In genomic region chr6:124260198-124260931, GRCm38 (mm10) we compare ENCODE assay signal across 8 mouse cellular contexts. TPM values are rescaled to one million over a fixed set of nuclear protein-coding genes. Genes with fewer than 3 reads are reported as not detected.
DNase-seq lines count a peak whose midpoint lies in the region; ATAC-seq lines count a peak whose summit lies in the region.

No protein-coding gene starts in this region.

- no peaks in the 10 kb centered on the region for H3K27me3 ChIP-seq in heart, embryonic 11.5 days (ENCODE audit: control insufficient read depth, insufficient read depth, low read length)
- no peaks in the 10 kb centered on the region for H3K27me3 ChIP-seq in kidney, embryonic 15.5 days
- H3K27me3 ChIP-seq in limb, embryonic 15.5 days: no peaks in the 10 kb centered on the region
- no peaks in the 10 kb centered on the region for H3K27me3 ChIP-seq in stomach, embryonic 16.5 days (ENCODE audit: control insufficient read depth, insufficient read depth, low read length)

- no peak overlapping the region for H3K4me2 ChIP-seq in heart, embryonic 11.5 days
- H3K4me2 ChIP-seq in kidney, embryonic 15.5 days: no peak overlapping the region
- no peak overlapping the region for H3K4me2 ChIP-seq in limb, embryonic 15.5 days
- H3K4me2 ChIP-seq in stomach, embryonic 16.5 days (ENCODE audit: low read depth, low read length): no peak overlapping the region

- no peak overlapping the region for H3K9ac ChIP-seq in heart, embryonic 11.5 days (ENCODE audit: low read depth, low read length)
- H3K9ac ChIP-seq in kidney, embryonic 15.5 days: no peak overlapping the region
- no peak overlapping the region for H3K9ac ChIP-seq in limb, embryonic 15.5 days
- H3K9ac ChIP-seq in stomach, embryonic 16.5 days (ENCODE audit: low read length): no peak overlapping the region

- ATAC-seq in heart, embryonic 11.5 days (replicated peaks; ENCODE audit: insufficient number of reproducible peaks, low FRiP score, low TSS enrichment): 0 out of 2 replicates have a peak, but pooled peaks have one; percentile 50
- peak; percentile 70 for ATAC-seq in kidney, embryonic 15.5 days (replicated peaks; ENCODE audit: low FRiP score)
- ATAC-seq in limb, embryonic 15.5 days (ENCODE audit: insufficient number of reproducible peaks, low FRiP score, low TSS enrichment, low read depth): peak; percentile 68; the same call in 1 of the 2 replicates
- ATAC-seq in stomach, embryonic 16.5 days (ENCODE audit: insufficient read depth, low FRiP score): peak; percentile 69; the same call in 1 of the 2 replicates

- H3K9me3 ChIP-seq in heart, embryonic 11.5 days (replicated peaks; ENCODE audit: control insufficient read depth, low read length): no peaks in the 10 kb centered on the region
- no peaks in the 10 kb centered on the region for H3K9me3 ChIP-seq in kidney, embryonic 15.5 days (replicated peaks)
- H3K9me3 ChIP-seq in limb, embryonic 15.5 days: no peaks in the 10 kb centered on the region
- H3K9me3 ChIP-seq in stomach, embryonic 16.5 days (replicated peaks; ENCODE audit: control insufficient read depth, low read length): no peaks in the 10 kb centered on the region

- H3K27ac ChIP-seq in heart, embryonic 11.5 days (ENCODE audit: low read depth, low read length): no peak overlapping the region
- no peak overlapping the region for H3K27ac ChIP-seq in kidney, embryonic 15.5 days
- H3K27ac ChIP-seq in limb, embryonic 15.5 days: no peak overlapping the region
- H3K27ac ChIP-seq in stomach, embryonic 16.5 days (ENCODE audit: low read length): no peak overlapping the region

- DNase-seq in A20 (ENCODE audit: low read depth, low spot score): peak; percentile 59
- DNase-seq in adipocyte (ENCODE audit: low spot score): peak; percentile 81
- peak; percentile 90 for DNase-seq in embryo, embryonic 10.5 days (ENCODE audit: low spot score)
- DNase-seq in naive thymus-derived CD4-positive, alpha-beta T cell, adult 2 months (ENCODE audit: low read depth): peak; percentile 76

- no peaks in the 10 kb centered on the region for H3K36me3 ChIP-seq in heart, embryonic 11.5 days (ENCODE audit: control insufficient read depth, insufficient read depth, low read length)
- no peaks in the 10 kb centered on the region for H3K36me3 ChIP-seq in kidney, embryonic 15.5 days
- no peaks in the 10 kb centered on the region for H3K36me3 ChIP-seq in limb, embryonic 15.5 days
- no peaks in the 10 kb centered on the region for H3K36me3 ChIP-seq in stomach, embryonic 16.5 days (ENCODE audit: control insufficient read depth, insufficient read depth, low read length)

- no peaks in the 10 kb centered on the region for H3K4me1 ChIP-seq in heart, embryonic 11.5 days (ENCODE audit: control insufficient read depth, insufficient read depth, low read length)
- no peaks in the 10 kb centered on the region for H3K4me1 ChIP-seq in kidney, embryonic 15.5 days
- H3K4me1 ChIP-seq in limb, embryonic 15.5 days: no peaks in the 10 kb centered on the region
- no peaks in the 10 kb centered on the region for H3K4me1 ChIP-seq in stomach, embryonic 16.5 days (ENCODE audit: control insufficient read depth, insufficient read depth, low read length)

- no peak overlapping the region for H3K4me3 ChIP-seq in heart, embryonic 11.5 days (ENCODE audit: low read depth, low read length)
- H3K4me3 ChIP-seq in kidney, embryonic 15.5 days (replicated peaks): no peak overlapping the region
- H3K4me3 ChIP-seq in limb, embryonic 15.5 days: no peak overlapping the region
- no peak overlapping the region for H3K4me3 ChIP-seq in stomach, embryonic 16.5 days (replicated peaks; ENCODE audit: low read length)

- 24% methylated on average over 12 of the region's 14 CpGs for WGBS in heart, embryonic 11.5 days (ENCODE audit: insufficient replicate concordance)
- WGBS in kidney, embryonic 15.5 days: 22% methylated on average over 11 of the region's 14 CpGs
- 24% methylated on average over 11 of the region's 14 CpGs for WGBS in limb, embryonic 15.5 days
- 23% methylated on average over 11 of the region's 14 CpGs for WGBS in stomach, embryonic 16.5 days

RNA-seq across cellular contexts. Expression of gene Vmn2r27, which starts 28.7 kb away (rescaled TPM):
- polyA plus RNA-seq in heart, embryonic 11.5 days (2014; fragmentation: Nextera tagmentation; extraction: Ambion mirVana): not detected in 2 replicates
- polyA plus RNA-seq in kidney, embryonic 15.5 days (2015; fragmentation: Nextera tagmentation; extraction: Ambion mirVana): not detected in 2 replicates
- not detected in 2 replicates for polyA plus RNA-seq in limb, embryonic 15.5 days (2015; fragmentation: Nextera tagmentation; extraction: Ambion mirVana)
- polyA plus RNA-seq in stomach, embryonic 16.5 days (2015; fragmentation: Nextera tagmentation; extraction: Ambion mirVana): not detected in 2 replicates

RNA-seq across cellular contexts. Expression of gene Cd163, which starts 44.1 kb away (rescaled TPM):
- not detected in 2 replicates for polyA plus RNA-seq in heart, embryonic 11.5 days (2014; fragmentation: Nextera tagmentation; extraction: Ambion mirVana)
- 0.38 and 0.40 TPM in 2 replicates for polyA plus RNA-seq in kidney, embryonic 15.5 days (2015; fragmentation: Nextera tagmentation; extraction: Ambion mirVana)
- polyA plus RNA-seq in limb, embryonic 15.5 days (2015; fragmentation: Nextera tagmentation; extraction: Ambion mirVana): 0.29 and 0.73 TPM in 2 replicates
- polyA plus RNA-seq in stomach, embryonic 16.5 days (2015; fragmentation: Nextera tagmentation; extraction: Ambion mirVana): 0.89 and 0.99 TPM in 2 replicates
